Mouse (Mus musculus) CH12.LX (cell line): ENCODE measurements around the gene Aff1.

Source experiments
- CHD2 ChIP-seq: IDR thresholded peaks from 2 replicates; pipeline ENCODE4 v1.6.1; 2011; ENCODE audit warnings: low read length, improper control_type of control experiment
- CTCF ChIP-seq, 2 experiments: IDR thresholded peaks in 1 of 2; conservative IDR thresholded peaks in 1 of 2; 2 replicates each; pipeline ENCODE4 v1.5.1; 2011 to 2012; ENCODE audit warnings: low read depth in 2 of 2, low read length in 2 of 2, improper control_type of control experiment in 1 of 2, inconsistent platforms in 1 of 2, mild to moderate bottlenecking in 1 of 2, moderate library complexity in 1 of 2
- E2F4 ChIP-seq: IDR thresholded peaks from 2 replicates; pipeline ENCODE4 v1.6.1; 2011; ENCODE audit warnings: low read depth, low read length, improper control_type of control experiment; ENCODE audit not compliant: insufficient replicate concordance
- EP300 ChIP-seq: IDR thresholded peaks from 2 replicates; pipeline ENCODE4 v1.6.1; 2011; ENCODE audit warnings: low read length, improper control_type of control experiment
- MAX ChIP-seq: IDR thresholded peaks from 2 replicates; pipeline ENCODE4 v1.6.1; 2011; ENCODE audit warnings: low read length, improper control_type of control experiment
- MAZ ChIP-seq: IDR thresholded peaks from 2 replicates; pipeline ENCODE4 v1.6.1; 2012; ENCODE audit warnings: low read depth, mild to moderate bottlenecking, inconsistent platforms, low read length, improper control_type of control experiment, moderate library complexity
- MXI1 ChIP-seq: IDR thresholded peaks from 2 replicates; pipeline ENCODE4 v1.6.1; 2011; ENCODE audit warnings: mild to moderate bottlenecking, low read depth, low read length, improper control_type of control experiment
- MYC ChIP-seq: IDR thresholded peaks from 2 replicates; pipeline ENCODE4 v1.6.1; 2011; ENCODE audit warnings: low read depth, mild to moderate bottlenecking, improper control_type of control experiment, low read length
- POLR2A ChIP-seq: IDR thresholded peaks from 2 replicates; pipeline ENCODE4 v1.6.1; 2011; ENCODE audit warnings: low read depth, mild to moderate bottlenecking, improper control_type of control experiment, low read length
- ZKSCAN1 ChIP-seq: IDR thresholded peaks from 2 replicates; pipeline ENCODE4 v1.6.1; 2012; ENCODE audit warnings: low read depth, inconsistent platforms, low read length, improper control_type of control experiment, borderline replicate concordance

DNA sequence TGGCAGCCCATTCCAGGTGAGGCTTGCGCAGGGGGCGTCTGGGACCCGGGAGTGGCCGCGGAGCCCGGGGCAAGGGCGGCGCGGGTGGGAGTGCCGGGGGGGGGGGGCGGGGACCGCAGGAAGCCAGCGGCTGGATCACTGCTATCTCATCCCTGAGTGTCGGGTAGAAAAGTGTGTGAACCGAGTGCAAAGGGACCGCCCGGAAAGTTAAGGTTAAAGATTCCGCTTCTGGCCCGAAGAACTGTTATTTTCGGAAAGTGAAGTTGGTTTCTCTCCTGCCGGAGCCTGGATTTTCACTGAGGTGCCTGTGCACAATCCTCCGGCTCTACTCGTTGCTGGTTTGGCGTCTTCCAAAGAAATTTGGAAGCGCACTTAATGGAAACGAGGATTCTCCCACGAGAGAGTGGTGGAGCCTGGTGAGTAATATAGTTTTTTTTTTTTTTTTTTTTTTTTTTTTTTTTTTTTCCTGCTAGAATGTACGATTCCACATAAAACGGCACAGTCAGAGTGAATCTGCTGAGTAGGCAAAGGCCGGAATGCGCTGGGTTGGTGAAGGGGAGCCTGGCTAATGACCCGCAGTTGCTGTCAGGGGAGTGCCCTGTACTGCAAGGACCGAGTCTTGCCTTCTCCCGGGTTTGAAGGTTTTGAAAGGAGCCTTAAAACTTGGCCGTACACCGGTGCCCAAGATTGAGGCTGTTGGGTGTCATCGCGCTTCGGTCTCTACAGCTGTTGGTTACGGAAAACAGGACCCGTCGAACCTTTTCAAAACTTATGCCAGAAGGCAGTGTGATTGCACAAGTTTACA, 62.4 kb downstream of the Aff1 start:
- TF ChIP-seq MXI1 (0 out of 2 replicates have a peak, but pooled peaks have one; percentile 44), MAZ (no peak), POLR2A (no peak), E2F4 (no peak), ZKSCAN1 (no peak), MAX (no peak; the same call in 1 of the 2 replicates), MYC (no peak), EP300 (no peak), CTCF (conservative IDR thresholded peaks at IDR 0.05 in 1 of 2, IDR thresholded peaks at IDR 0.05 in 1 of 2; ENCODE audit: low read depth in 2 of 2, low read length in 2 of 2) (no peak), CHD2 (no peak)
